Mouse (Mus musculus) kidney, postnatal 36 days (tissue): Measurements from ENCODE around the gene Foxp4.

Experiments used
- DNase-seq, 2 experiments: peaks; one replicate each; pipeline ENCODE4 v3.0.0; 2021 to 2022; ENCODE audit warnings: mixed read lengths in 2 of 2

Gene Foxp4

GRCm38 (mm10) chr17:47889727-47890126 is 34.7 kb downstream of the Foxp4 start:
- no peak for DNase-seq

- DNase-seq, result no peak
These were observed 35.2 kb downstream of the Foxp4 start for GRCm38 (mm10) chr17:47889267-47889666.

- DNase-seq, result no peak
These were observed 35.8 kb downstream of the Foxp4 start for GRCm38 (mm10) chr17:47888641-47889040.

GRCm38 (mm10) chr17:47888155-47888455 is 36.3 kb downstream of the Foxp4 start:
- DNase-seq, result no peak

GRCm38 (mm10) chr17:47887381-47888154 is 36.9 kb downstream of the Foxp4 start:
- DNase-seq, result no peak

GRCm38 (mm10) chr17:47883099-47883498 is 41.3 kb downstream of the Foxp4 start:
- no peak for DNase-seq

GRCm38 (mm10) chr17:47881330-47881729 is 43.1 kb downstream of the Foxp4 start:
- no peak for DNase-seq

GRCm38 (mm10) chr17:47879207-47879606 is 45.2 kb downstream of the Foxp4 start:
- DNase-seq, result no peak

GRCm38 (mm10) chr17:47878378-47879089 is 45.9 kb downstream of the Foxp4 start:
- no peak for DNase-seq

GRCm38 (mm10) chr17:47877715-47878377 is 46.6 kb downstream of the Foxp4 start:
- no peak for DNase-seq

GRCm38 (mm10) chr17:47876776-47877714 is 47.4 kb downstream of the Foxp4 start:
- DNase-seq, result no peak

- peak; percentile 74 to 89 for DNase-seq
These were observed 51.1 kb downstream of the Foxp4 start for GRCm38 (mm10) chr17:47873341-47873791.

GRCm38 (mm10) chr17:47872311-47873011 is 52.0 kb downstream of the Foxp4 start:
- no peak for DNase-seq

- DNase-seq, result no peak
These were observed 54.6 kb downstream of the Foxp4 start for GRCm38 (mm10) chr17:47869874-47870273.

- DNase-seq, result peak in 1 of 2 experiments; percentile 46
These were observed 58.4 kb downstream of the Foxp4 start for GRCm38 (mm10) chr17:47866037-47866436.

GRCm38 (mm10) chr17:47864496-47864895 is 59.9 kb downstream of the Foxp4 start:
- DNase-seq, result peak; percentile 76 to 95

GRCm38 (mm10) chr17:47863437-47863836 is 61.0 kb downstream of the Foxp4 start:
- no peak for DNase-seq

- DNase-seq, result no peak
These were observed 61.4 kb downstream of the Foxp4 start for GRCm38 (mm10) chr17:47863023-47863422.

- DNase-seq, result no peak
These were observed 68.9 kb downstream of the Foxp4 start for GRCm38 (mm10) chr17:47855544-47855943.

GRCm38 (mm10) chr17:47854908-47855307 is 69.5 kb downstream of the Foxp4 start:
- no peak for DNase-seq

- DNase-seq, result no peak
These were observed 70.7 kb downstream of the Foxp4 start for GRCm38 (mm10) chr17:47853760-47854159.

- DNase-seq, result no peak
These were observed 71.1 kb downstream of the Foxp4 start for GRCm38 (mm10) chr17:47853336-47853735.
